Mouse (Mus musculus): ENCODE results near the gene Rgr.

Gene Rgr

GRCm38 (mm10) chr14:37048914-37049410 lies at the start of gene Rgr:
TSS of gene Rgr (minus strand) at chr14:37048964.
- DNase-seq (ENCODE audit: low spot score in 2 of 2), result no peak

- DNase-seq (ENCODE audit: low spot score in 2 of 2), result no peak
Measured at GRCm38 (mm10) chr14:37097956-37098530, 49.3 kb upstream of the Rgr start, which contains the start of gene Cdhr1. TSS of gene Cdhr1 (minus strand) at chr14:37098347.

- DNase-seq (ENCODE audit: low spot score in 2 of 2), result no peak
Measured at GRCm38 (mm10) chr14:37095556-37095955, 46.8 kb upstream of the Rgr start.

- no peak for DNase-seq (ENCODE audit: low spot score in 2 of 2)
Measured at GRCm38 (mm10) chr14:37094436-37094835, 45.7 kb upstream of the Rgr start.

- DNase-seq (ENCODE audit: low spot score in 2 of 2), result no peak
Measured at GRCm38 (mm10) chr14:37083755-37084154, 35.0 kb upstream of the Rgr start.

GRCm38 (mm10) chr14:37080724-37081123 lies 32.0 kb upstream of the Rgr start:
- DNase-seq (ENCODE audit: low spot score in 2 of 2), result no peak

- DNase-seq (ENCODE audit: low spot score in 2 of 2), result no peak
Measured at GRCm38 (mm10) chr14:37068516-37068915, 19.8 kb upstream of the Rgr start.

- DNase-seq (ENCODE audit: low spot score in 2 of 2), result no peak
Measured at GRCm38 (mm10) chr14:37067629-37068028, 18.9 kb upstream of the Rgr start, which contains the start of gene Lrit2. TSS of gene Lrit2 (plus strand) at chr14:37067929.

GRCm38 (mm10) chr14:37066636-37067035 lies 17.9 kb upstream of the Rgr start:
- no peak for DNase-seq (ENCODE audit: low spot score in 2 of 2)

- no peak for DNase-seq (ENCODE audit: low spot score in 2 of 2)
Measured at GRCm38 (mm10) chr14:37064849-37065248, 16.1 kb upstream of the Rgr start.

GRCm38 (mm10) chr14:37034432-37034831 lies 14.3 kb downstream of the Rgr start:
- DNase-seq (ENCODE audit: low spot score in 2 of 2), result no peak

- DNase-seq (ENCODE audit: low spot score in 2 of 2), result peak; percentile 16 to 33
Measured at GRCm38 (mm10) chr14:37033241-37033640, 15.5 kb downstream of the Rgr start.

- no peak for DNase-seq (ENCODE audit: low spot score in 2 of 2)
Measured at GRCm38 (mm10) chr14:37032481-37033104, 16.2 kb downstream of the Rgr start.

- no peak for DNase-seq (ENCODE audit: low spot score in 2 of 2)
Measured at GRCm38 (mm10) chr14:37028555-37028954, 20.2 kb downstream of the Rgr start.

GRCm38 (mm10) chr14:37027951-37028350 lies 20.8 kb downstream of the Rgr start:
- DNase-seq (ENCODE audit: low spot score in 2 of 2), result no peak

- DNase-seq (ENCODE audit: low spot score in 2 of 2), result no peak
Measured at GRCm38 (mm10) chr14:37027248-37027933, 21.4 kb downstream of the Rgr start.

GRCm38 (mm10) chr14:37015894-37016293 lies 32.9 kb downstream of the Rgr start:
- no peak for DNase-seq (ENCODE audit: low spot score in 2 of 2)

- no peak for DNase-seq (ENCODE audit: low spot score in 2 of 2)
Measured at GRCm38 (mm10) chr14:37013644-37014043, 35.1 kb downstream of the Rgr start.

GRCm38 (mm10) chr14:37009686-37010085 lies 39.1 kb downstream of the Rgr start:
- no peak for DNase-seq (ENCODE audit: low spot score in 2 of 2)

- DNase-seq (ENCODE audit: low spot score in 2 of 2), result no peak
Measured at GRCm38 (mm10) chr14:37006489-37006888, 42.3 kb downstream of the Rgr start.

- DNase-seq (ENCODE audit: low spot score in 2 of 2), result no peak
Measured at GRCm38 (mm10) chr14:37005865-37006264, 42.9 kb downstream of the Rgr start.

GRCm38 (mm10) chr14:37003431-37004095 lies 45.2 kb downstream of the Rgr start:
- no peak for DNase-seq (ENCODE audit: low spot score in 2 of 2)

Measured in spleen, postnatal 14 days (tissue).